Mouse (Mus musculus): ENCODE measurements at regions not wholly inside any gene's neighbourhood (a gene's known extent, or its start where the extent isn't known, plus 50 kb on each side); places are given as distances from the start of the nearest gene placed in this dataset.
"Not testable (repeated sequence)": the region's sequence is repeated elsewhere in the genome, so short reads cannot be mapped to it uniquely, and the experiment has no call there.

- DNase-seq (ENCODE audit: extremely low read depth, low read depth), result not testable (repeated sequence)
Measured at GRCm38 (mm10) chr13:107774499-107774898, 269.7 kb upstream of the Smim15 start.

- no peak for DNase-seq (ENCODE audit: extremely low read depth, low read depth)
Measured at GRCm38 (mm10) chr13:107767262-107767624, 277.0 kb upstream of the Smim15 start.

GRCm38 (mm10) chr13:107766397-107767261 lies 277.6 kb upstream of the Smim15 start:
- DNase-seq (ENCODE audit: extremely low read depth, low read depth), result no peak

DNA sequence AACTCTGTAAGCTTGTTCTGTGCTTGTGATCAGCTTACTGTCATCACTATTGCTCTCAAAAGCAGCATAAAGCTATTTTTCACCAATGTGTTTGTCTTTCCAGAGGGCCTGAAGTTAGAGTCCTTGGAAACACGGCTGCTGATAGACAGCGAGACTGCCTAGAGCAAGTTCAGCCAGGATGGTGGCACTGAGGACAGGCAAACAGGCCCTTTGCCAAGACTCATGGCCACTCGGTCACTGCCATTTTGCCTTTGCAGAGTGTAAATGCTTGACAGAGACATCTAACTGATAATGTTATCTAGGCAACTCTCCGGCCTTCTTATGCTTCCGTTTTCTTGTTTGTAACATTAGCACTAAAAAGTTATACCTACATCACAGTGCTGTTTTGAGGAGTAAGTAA lies 280.3 kb upstream of the Smim15 start:
- DNase-seq (ENCODE audit: extremely low read depth, low read depth), result no peak

DNA sequence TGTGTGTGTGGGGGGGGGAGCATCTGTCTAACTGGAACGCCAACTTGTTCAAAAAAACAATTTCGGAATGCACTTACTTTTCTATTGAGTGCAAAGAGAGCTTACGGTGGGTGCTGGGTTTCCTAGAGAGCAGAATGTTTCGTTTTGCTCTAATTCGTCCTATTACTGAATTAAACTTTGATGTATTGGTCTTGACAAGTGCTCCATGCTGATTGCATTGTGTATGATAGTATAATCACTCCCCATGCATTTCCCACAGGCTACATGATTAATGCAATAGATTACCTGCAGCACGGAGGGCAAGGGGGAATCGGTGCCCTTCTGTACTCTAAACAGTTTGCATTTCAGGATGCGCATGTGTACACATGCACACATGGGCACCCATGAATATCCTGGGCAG lies 283.7 kb upstream of the Smim15 start:
- DNase-seq (ENCODE audit: extremely low read depth, low read depth), result no peak

DNA sequence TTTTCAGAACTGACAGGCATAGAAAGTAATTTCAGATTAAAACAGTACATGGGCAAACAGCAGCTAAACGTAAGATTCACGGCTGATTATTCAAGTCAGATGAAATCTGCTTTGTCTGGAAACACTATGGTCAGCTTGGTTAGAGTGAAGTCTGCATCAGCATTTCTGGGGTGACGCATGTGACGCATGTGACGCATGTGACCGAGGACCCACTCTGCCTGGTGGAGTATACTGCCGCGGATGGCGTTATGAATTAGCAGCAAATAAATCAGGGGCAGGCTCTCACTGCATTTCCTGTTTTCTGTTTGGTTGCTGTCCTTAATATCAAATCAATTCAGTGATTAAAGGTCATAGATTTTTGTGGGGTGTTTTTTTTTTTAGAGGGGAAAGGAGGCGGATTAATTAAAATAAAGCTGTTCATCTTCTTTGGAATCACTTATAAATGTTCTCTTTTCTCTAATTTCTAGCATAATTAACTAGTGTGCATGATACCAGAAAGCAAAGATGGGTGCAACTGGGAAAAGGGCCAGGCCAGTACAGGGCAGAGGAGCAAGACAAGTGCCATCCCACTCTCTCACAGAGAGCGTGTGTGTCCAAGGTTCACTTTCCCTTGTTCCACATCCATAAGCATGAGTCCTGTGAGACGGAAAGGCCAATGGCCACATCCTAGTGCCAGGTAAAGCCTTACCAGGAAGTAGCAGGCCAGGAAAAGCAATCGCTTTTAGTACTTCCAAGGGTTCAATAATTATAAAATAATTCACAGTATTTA lies 285.7 kb upstream of the Smim15 start:
- no peak for DNase-seq (ENCODE audit: extremely low read depth, low read depth)

DNA sequence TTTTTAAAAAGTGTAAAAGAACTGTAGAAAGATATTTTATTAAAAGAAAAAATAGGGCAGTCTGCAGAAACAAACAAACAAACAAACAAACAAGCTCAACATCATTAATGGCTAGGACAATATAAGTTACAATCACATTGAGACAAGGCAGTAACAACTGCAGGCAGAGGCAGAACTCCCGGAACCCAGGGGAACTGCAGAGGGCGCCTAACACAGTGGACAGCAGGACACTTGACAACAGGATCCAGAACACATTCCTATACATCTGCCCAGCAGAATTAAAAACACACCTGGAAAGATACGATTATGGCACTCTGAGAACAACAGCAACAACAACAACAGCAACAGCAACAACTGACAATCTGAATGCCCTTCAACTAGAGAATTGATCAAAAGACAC lies 291.5 kb upstream of the Smim15 start:
- no peak for DNase-seq (ENCODE audit: extremely low read depth, low read depth)

DNA sequence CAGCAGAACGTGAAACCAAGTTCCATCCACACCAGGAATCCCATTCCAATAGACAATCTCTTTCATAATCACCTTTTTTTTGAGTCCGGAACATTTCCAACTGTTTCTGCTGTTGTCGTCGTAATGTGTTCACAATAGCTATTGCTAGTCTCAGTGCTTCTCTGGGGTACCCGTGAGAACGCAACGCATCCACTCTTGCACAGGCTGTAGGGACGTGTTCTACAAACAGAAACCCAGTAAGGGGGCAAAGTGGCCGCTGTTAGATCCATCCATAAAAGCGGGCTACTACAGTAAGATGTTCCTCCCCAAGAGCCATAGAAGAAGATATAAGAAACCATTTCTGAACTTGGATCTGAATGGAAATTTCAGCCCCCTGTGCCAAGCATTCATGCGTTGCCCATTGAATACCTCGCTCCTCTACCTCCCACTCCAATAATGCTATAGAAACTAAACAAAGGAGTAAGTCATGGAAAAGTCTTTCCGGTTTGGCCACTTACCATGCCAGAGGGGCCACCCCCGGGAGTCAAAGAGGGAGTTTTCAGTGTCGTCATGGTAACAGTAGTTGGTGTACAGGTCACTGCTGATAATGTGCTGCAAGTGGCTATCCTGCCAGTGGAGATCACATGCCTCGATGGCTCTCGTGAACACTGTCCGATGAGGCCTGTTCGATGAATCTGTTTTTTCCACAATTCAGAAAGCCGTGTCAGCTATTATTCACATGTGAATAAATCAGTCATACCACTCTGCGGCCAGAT lies 300.6 kb upstream of the Smim15 start:
- no peak for DNase-seq (ENCODE audit: extremely low read depth, low read depth)

DNA sequence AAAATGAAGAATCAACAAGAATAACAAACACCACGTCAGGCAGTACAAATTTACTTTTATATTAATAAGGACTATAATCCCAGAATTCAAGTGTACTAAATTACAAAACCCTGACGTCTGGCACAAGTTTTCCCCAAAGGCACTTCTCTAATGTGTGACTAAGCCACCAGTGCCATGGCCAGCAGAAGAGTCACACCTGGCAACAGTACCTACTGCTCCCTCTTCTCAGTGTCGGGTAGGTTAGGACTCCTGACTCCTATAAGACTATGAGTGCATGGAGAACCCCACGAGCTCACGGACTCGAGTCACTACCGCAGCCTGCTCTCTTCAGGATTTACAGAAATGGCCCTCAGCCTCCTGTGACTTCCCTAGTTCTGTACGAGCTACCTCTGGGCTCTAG lies 307.7 kb upstream of the Smim15 start:
- no peak for DNase-seq (ENCODE audit: extremely low read depth, low read depth)

GRCm38 (mm10) chr13:107734161-107734905 lies 309.9 kb upstream of the Smim15 start:
- DNase-seq (ENCODE audit: extremely low read depth, low read depth), result no peak

DNA sequence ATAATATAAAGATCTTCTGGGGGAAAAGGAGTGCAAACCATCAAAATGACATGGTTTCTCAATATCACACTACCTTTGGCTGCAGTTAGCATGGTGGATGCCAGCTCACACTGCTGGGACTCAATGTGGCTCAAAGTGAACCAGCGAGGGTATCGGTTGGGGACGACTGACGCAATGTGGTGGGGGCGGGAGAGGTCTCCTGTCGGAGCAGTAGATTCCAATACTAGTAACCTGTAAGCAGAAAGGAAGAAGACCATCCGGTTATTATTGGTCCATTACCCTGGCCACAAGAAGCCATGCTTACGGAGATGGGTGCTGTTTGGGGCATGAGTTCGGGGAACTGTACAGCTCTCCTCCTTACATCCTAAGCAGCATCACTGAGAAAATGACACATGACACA lies 313.3 kb upstream of the Smim15 start:
- DNase-seq (ENCODE audit: extremely low read depth, low read depth), result no peak

GRCm38 (mm10) chr13:107726491-107726890 lies 317.8 kb upstream of the Smim15 start:
- DNase-seq (ENCODE audit: extremely low read depth, low read depth), result no peak

GRCm38 (mm10) chr13:107721901-107722300 lies 322.3 kb upstream of the Smim15 start:
- no peak for DNase-seq (ENCODE audit: extremely low read depth, low read depth)

DNA sequence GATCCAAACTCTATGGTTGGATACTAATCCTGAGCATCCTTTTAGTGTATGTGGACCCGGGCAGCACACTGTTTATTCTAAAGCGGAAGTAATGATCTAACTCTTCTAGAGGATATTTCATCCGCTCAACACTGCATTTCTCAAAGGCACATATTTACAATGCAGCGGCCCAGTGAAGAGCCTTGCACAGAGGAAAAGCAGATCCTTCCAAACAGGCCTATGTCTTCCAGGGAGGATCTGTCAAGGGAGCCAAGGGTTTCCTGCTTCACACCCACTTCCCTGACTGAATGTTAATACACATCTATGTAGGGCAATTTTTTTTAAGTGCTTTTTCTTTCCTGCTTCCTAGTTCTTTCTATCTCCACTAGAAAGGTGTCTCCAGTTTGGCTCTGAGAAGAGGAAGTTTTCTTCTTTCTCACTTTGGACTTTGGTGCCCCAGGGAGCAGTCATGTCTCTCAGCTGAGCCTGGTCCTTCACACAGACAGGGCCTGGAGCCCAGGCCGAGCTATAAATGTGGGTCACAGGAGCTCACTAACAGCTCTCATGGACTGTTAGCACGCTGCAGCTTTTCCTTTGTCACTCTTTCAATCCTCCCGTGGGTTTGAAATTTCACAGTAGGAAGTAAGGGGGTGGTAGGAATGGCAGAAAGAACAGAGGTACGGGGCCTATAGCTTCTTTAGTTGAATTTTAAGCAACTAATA lies 323.2 kb upstream of the Smim15 start:
- DNase-seq (ENCODE audit: extremely low read depth, low read depth), result no peak

GRCm38 (mm10) chr13:107718973-107719620 lies 325.1 kb upstream of the Smim15 start:
- no peak for DNase-seq (ENCODE audit: extremely low read depth, low read depth)

- no peak for DNase-seq (ENCODE audit: extremely low read depth, low read depth)
Measured at GRCm38 (mm10) chr13:107715616-107716015, 328.6 kb upstream of the Smim15 start.

GRCm38 (mm10) chr13:107714001-107714400 lies 330.2 kb upstream of the Smim15 start:
- no peak for DNase-seq (ENCODE audit: extremely low read depth, low read depth)

GRCm38 (mm10) chr13:107711341-107711994 lies 332.8 kb upstream of the Smim15 start:
- no peak for DNase-seq (ENCODE audit: extremely low read depth, low read depth)

GRCm38 (mm10) chr13:107710368-107710767 lies 333.9 kb upstream of the Smim15 start:
- DNase-seq (ENCODE audit: extremely low read depth, low read depth), result no peak

- no peak for DNase-seq (ENCODE audit: extremely low read depth, low read depth)
Measured at GRCm38 (mm10) chr13:107709828-107710227, 334.4 kb upstream of the Smim15 start.

Data from MEL-GATA-1-ER (cell line).